Mouse (Mus musculus) intestine, embryonic 15.5 days (tissue): Measurements from ENCODE around the gene C8b. TPM values are rescaled to one million over a fixed set of nuclear protein-coding genes. Genes with fewer than 3 reads are reported as not detected.

Source experiments
- ATAC-seq: fragments of 200-750 bp; cut with Nextera tagmentation; 2 replicates; pipeline ENCODE4 v1.8.0; 2017; ENCODE audit warnings: moderate TSS enrichment, moderate library complexity
- H3K27ac ChIP-seq: fragments of 300-500 bp; sonication (generic); 2 replicates; pipeline ENCODE4 v1.5.1; 2015; ENCODE audit warnings: mild to moderate bottlenecking, inconsistent platforms
- H3K27me3 ChIP-seq: fragments of 300-500 bp; sonication (generic); replicated peaks from 2 replicates; pipeline ENCODE4 v1.6.1; 2015; ENCODE audit warnings: inconsistent platforms
- H3K36me3 ChIP-seq: fragments of 300-500 bp; sonication (generic); 2 replicates; pipeline ENCODE4 v1.6.1; 2015; ENCODE audit warnings: inconsistent platforms
- H3K4me1 ChIP-seq: fragments of 300-500 bp; sonication (generic); replicated peaks from 2 replicates; pipeline ENCODE4 v1.6.1; 2015; ENCODE audit warnings: inconsistent platforms
- H3K4me2 ChIP-seq: fragments of 300-500 bp; sonication (generic); replicated peaks from 2 replicates; pipeline ENCODE4 v1.6.1; 2015; ENCODE audit warnings: mild to moderate bottlenecking, inconsistent platforms
- H3K4me3 ChIP-seq: fragments of 300-500 bp; sonication (generic); replicated peaks from 2 replicates; pipeline ENCODE4 v1.5.1; 2015; ENCODE audit warnings: inconsistent platforms
- H3K9ac ChIP-seq: fragments of 300-500 bp; sonication (generic); 2 replicates; pipeline ENCODE4 v1.6.1; 2015; ENCODE audit warnings: inconsistent platforms
- H3K9me3 ChIP-seq: fragments of 300-500 bp; sonication (generic); 2 replicates; pipeline ENCODE4 v1.6.1; 2016; ENCODE audit warnings: inconsistent platforms
- WGBS: fragments of 180-500 bp; shearing (Covaris S2); methylation state at CpG from one replicate; pipeline ENCODE4 v1.1.7; 2015; 5-methylcytosine and 5-hydroxymethylcytosine counted together
- polyA plus RNA-seq: library from polyadenylated mRNA; unstranded; fragments of >200 nt; fragmentation: Nextera tagmentation; extraction: Ambion mirVana; gene quantifications from 2 replicates; pipeline ENCODE4 v1.2.1, GENCODE M21; 2015

Gene C8b
- polyA plus RNA-seq, 1 experiment from 2014 or later, result 0.52 TPM

DNA sequence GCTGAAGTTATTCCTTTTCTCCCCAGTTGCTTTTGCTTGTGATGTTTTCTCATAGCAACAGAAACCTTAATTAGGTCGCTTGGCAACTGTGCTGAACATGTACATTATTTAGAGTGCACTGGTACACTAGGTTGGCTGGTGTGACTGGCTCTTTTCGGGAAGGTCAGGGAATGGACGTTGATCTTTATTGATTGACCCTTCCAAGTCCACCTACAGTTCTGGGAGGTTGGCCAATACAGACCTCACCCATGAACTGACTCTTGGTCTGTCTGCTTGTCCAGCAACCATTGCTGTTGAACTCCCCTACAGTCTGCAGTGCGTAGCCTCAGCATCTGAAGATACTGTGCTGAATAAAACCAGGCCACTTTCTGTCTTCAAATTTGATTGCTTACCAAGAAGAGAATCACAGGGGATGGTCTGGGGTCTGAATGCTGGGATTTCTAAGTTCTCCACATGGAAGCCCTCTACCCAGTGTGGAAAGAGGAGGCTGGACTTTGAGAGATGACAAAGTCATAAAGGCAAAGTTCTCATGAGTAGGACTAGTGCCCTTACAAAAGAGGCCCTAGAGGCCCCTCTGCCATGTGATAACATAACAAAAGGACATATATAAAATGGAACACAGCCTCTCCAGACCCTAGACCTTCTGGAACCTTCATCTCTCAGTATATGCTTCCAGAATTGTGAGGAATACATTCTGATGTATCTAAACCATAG, 50.6 kb downstream of the C8b start:
- no peak overlapping the region for H3K4me2 ChIP-seq
- no peaks in the 10 kb centered on the region for H3K9me3 ChIP-seq
- 86% methylated on average over 4 of the region's 4 CpGs for WGBS
- H3K9ac ChIP-seq, result no peak overlapping the region
- H3K4me1 ChIP-seq, result no peaks in the 10 kb centered on the region
- no peaks in the 10 kb centered on the region for H3K36me3 ChIP-seq
- no peaks in the 10 kb centered on the region for H3K27me3 ChIP-seq
- no peak overlapping the region for H3K4me3 ChIP-seq
- no peak for ATAC-seq
- no peak overlapping the region for H3K27ac ChIP-seq

- ATAC-seq, result no peak
- Histone ChIP-seq H3K36me3 (no peaks in the 10 kb centered on the region), H3K4me2 (no peak overlapping the region), H3K27me3 (no peaks in the 10 kb centered on the region), H3K4me3 (no peak overlapping the region), H3K4me1 (no peaks in the 10 kb centered on the region), H3K9me3 (no peaks in the 10 kb centered on the region), H3K9ac (no peak overlapping the region), H3K27ac (no peak overlapping the region)
- 46% methylated on average over 2 of the region's 2 CpGs for WGBS
Observed at GRCm38 (mm10) chr4:104817509-104817908, 51.4 kb downstream of the C8b start.

DNA sequence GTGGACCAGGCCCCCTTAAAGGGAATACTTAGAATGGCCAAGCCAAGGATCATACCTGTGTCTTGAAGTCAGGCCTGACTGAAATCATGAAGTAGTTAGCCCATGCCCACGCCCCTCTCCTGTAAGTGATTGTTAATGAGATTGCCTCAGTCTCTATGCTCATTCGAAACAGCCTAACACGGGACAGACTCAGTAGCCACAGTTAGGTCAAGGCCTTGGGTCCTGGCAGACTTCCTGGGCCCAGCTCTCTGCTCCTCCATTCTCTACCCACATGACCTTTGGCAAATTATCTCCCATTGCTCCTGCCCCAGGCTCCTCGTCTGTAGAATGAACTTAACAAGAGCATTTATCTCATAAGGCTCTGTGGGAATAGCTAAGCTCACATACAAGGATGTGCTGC, 52.9 kb downstream of the C8b start:
- H3K36me3 ChIP-seq, result no peaks in the 10 kb centered on the region
- no peak for ATAC-seq
- no peaks in the 10 kb centered on the region for H3K27me3 ChIP-seq
- 73% methylated on average over 4 of the region's 4 CpGs for WGBS
- no peak overlapping the region for H3K4me3 ChIP-seq
- H3K27ac ChIP-seq, result no peak overlapping the region
- H3K9me3 ChIP-seq, result no peaks in the 10 kb centered on the region
- no peak overlapping the region for H3K4me2 ChIP-seq
- no peak overlapping the region for H3K9ac ChIP-seq
- H3K4me1 ChIP-seq, result no peaks in the 10 kb centered on the region

GRCm38 (mm10) chr4:104819891-104820290, 53.8 kb downstream of the C8b start:
- H3K27ac ChIP-seq, result no peak overlapping the region
- H3K4me3 ChIP-seq, result no peak overlapping the region
- no peaks in the 10 kb centered on the region for H3K9me3 ChIP-seq
- no peaks in the 10 kb centered on the region for H3K4me1 ChIP-seq
- no peak for ATAC-seq
- no peaks in the 10 kb centered on the region for H3K36me3 ChIP-seq
- WGBS, result 62% methylated on average over 4 of the region's 4 CpGs
- no peak overlapping the region for H3K4me2 ChIP-seq
- H3K9ac ChIP-seq, result no peak overlapping the region
- no peaks in the 10 kb centered on the region for H3K27me3 ChIP-seq

DNA sequence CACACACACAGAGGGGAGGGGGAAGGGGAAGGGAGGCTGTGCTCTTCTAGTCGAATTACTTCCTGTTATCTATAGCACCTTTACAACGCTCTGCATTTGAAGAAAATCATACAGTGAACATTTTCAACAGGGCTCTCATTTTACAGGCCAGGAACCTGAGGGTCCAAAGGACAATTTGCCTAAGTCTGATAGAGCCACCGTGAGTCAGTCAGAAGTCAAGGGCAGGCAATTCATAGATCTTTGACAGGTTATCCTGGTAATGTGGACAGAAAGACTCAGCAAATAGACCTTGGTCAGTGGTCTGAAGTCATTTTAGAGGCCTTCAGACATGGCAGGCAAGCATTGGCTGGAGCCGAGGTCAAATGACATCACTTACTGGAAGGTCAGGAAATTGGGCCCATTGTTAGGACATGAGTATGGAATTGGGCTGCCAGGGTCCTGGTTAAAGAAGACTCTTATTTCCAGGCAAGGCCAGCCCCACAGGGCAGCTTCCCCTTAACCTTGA, 57.5 kb downstream of the C8b start:
- Histone ChIP-seq H3K36me3 (no peaks in the 10 kb centered on the region), H3K27me3 (no peaks in the 10 kb centered on the region), H3K27ac (0 out of 2 replicates have a peak overlapping the region, but pooled peaks have one; percentile 9), H3K4me1 (no peaks in the 10 kb centered on the region), H3K4me2 (no peak overlapping the region), H3K9me3 (no peaks in the 10 kb centered on the region), H3K4me3 (no peak overlapping the region), H3K9ac (no peak overlapping the region)
- peak; percentile 88 for ATAC-seq
- 46% methylated on average over 4 of the region's 4 CpGs for WGBS

- ATAC-seq, result peak; percentile 31; the same call in 1 of the 2 replicates
- H3K36me3 ChIP-seq, result no peaks in the 10 kb centered on the region
- no peaks in the 10 kb centered on the region for H3K27me3 ChIP-seq
- no peak overlapping the region for H3K4me2 ChIP-seq
- no peak overlapping the region for H3K9ac ChIP-seq
- no peaks in the 10 kb centered on the region for H3K9me3 ChIP-seq
- H3K27ac ChIP-seq, result no peak overlapping the region
- whole genome bisulfite sequencing, result 62% methylated on average over 7 of the region's 7 CpGs
- H3K4me3 ChIP-seq, result no peak overlapping the region
- H3K4me1 ChIP-seq, result no peaks in the 10 kb centered on the region
Observed at GRCm38 (mm10) chr4:104824381-104825077, 58.4 kb downstream of the C8b start.

- no peak for ATAC-seq
- H3K9me3 ChIP-seq, result no peaks in the 10 kb centered on the region
- no peak overlapping the region for H3K9ac ChIP-seq
- 47% methylated on average over 5 of the region's 5 CpGs for WGBS
- H3K27me3 ChIP-seq, result no peaks in the 10 kb centered on the region
- H3K4me3 ChIP-seq, result no peak overlapping the region
- no peaks in the 10 kb centered on the region for H3K4me1 ChIP-seq
- no peak overlapping the region for H3K27ac ChIP-seq
- no peaks in the 10 kb centered on the region for H3K36me3 ChIP-seq
- no peak overlapping the region for H3K4me2 ChIP-seq
Observed at GRCm38 (mm10) chr4:104828939-104829338, 62.8 kb downstream of the C8b start.

DNA sequence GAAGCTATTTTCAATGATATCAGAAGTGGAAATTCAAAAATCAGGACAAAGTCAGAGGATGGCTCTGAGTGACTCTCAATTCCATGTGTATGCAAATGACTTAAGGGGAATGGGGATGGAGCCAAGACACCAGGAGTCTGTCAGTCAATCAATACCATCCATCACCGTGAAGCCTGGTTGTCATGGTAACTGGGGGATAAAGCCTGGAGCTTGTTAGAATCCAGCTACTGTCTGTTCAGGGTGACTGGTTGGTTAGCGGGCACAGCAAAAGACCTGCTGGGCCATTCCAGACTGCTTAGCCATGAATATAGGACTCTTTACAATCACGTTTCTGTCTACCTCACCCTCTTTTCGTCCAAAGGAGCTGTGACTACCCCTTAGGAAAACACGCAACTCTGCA, 69.0 kb downstream of the C8b start:
- 56% methylated on average over 5 of the region's 5 CpGs for WGBS
- Histone ChIP-seq H3K4me1 (no peaks in the 10 kb centered on the region), H3K4me3 (no peak overlapping the region), H3K4me2 (no peak overlapping the region), H3K9ac (no peak overlapping the region), H3K36me3 (no peaks in the 10 kb centered on the region), H3K9me3 (no peaks in the 10 kb centered on the region), H3K27ac (no peak overlapping the region), H3K27me3 (no peaks in the 10 kb centered on the region)
- no peak for ATAC-seq

DNA sequence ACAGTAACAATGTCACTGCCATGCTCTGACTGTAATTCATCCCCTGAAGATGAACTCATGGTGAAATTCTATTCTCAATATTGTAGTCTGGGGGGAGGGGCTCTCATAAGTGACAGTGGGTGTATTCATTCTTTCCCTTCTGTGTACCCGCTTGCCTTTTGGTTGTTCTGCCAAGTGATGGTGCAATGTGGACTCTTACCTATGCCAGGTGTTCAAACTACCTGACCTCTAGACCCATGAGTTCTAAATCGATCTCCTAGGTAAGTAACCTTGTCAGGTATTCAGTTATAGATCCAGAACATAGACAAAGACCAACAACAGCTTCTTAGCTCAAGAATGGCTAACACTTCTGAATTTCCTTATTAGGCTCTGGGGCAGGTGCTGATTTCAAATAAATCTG, 72.2 kb downstream of the C8b start:
- no peak overlapping the region for H3K4me3 ChIP-seq
- no peak overlapping the region for H3K27ac ChIP-seq
- H3K9ac ChIP-seq, result no peak overlapping the region
- H3K9me3 ChIP-seq, result no peaks in the 10 kb centered on the region
- 79% methylated on average over 2 of the region's 2 CpGs for WGBS
- H3K27me3 ChIP-seq, result no peaks in the 10 kb centered on the region
- no peak for ATAC-seq
- no peak overlapping the region for H3K4me2 ChIP-seq
- no peaks in the 10 kb centered on the region for H3K36me3 ChIP-seq
- no peaks in the 10 kb centered on the region for H3K4me1 ChIP-seq

- Histone ChIP-seq H3K36me3 (no peaks in the 10 kb centered on the region), H3K27me3 (no peaks in the 10 kb centered on the region), H3K4me3 (no peak overlapping the region), H3K4me2 (no peak overlapping the region), H3K27ac (no peak overlapping the region), H3K9me3 (no peaks in the 10 kb centered on the region), H3K4me1 (no peaks in the 10 kb centered on the region), H3K9ac (no peak overlapping the region)
- no peak for ATAC-seq
- WGBS, result 93% methylated on average over 5 of the region's 5 CpGs
Observed at GRCm38 (mm10) chr4:104842204-104842603, 76.1 kb downstream of the C8b start.

- Histone ChIP-seq H3K27me3 (no peaks in the 10 kb centered on the region), H3K27ac (no peak overlapping the region), H3K4me1 (no peaks in the 10 kb centered on the region), H3K9me3 (no peaks in the 10 kb centered on the region), H3K9ac (no peak overlapping the region), H3K4me3 (no peak overlapping the region), H3K36me3 (no peaks in the 10 kb centered on the region), H3K4me2 (no peak overlapping the region)
- WGBS, result 61% methylated on average over 4 of the region's 4 CpGs
- ATAC-seq, result no peak
Observed at GRCm38 (mm10) chr4:104843546-104843945, 77.4 kb downstream of the C8b start.
